Comparison of ENCODE assay signal across 8 mouse cellular contexts in genomic region chr4:152338419-152339292, GRCm38 (mm10). TPM values are rescaled to one million over a fixed set of nuclear protein-coding genes. Genes with fewer than 3 reads are reported as not detected.
A peak's percentile ranks its signal among the peaks of the same experiment; 100 is the strongest.
DNase-seq lines count a peak whose midpoint lies in the region; ATAC-seq lines count a peak whose summit lies in the region.

Chd5 (plus strand) TSS chr4:152338651.

- intact Hi-C loops in gastrocnemius, postnatal 36 days (cut with DNase I) = no loop called here

- peaks cover 39% of the 10 kb centered on the region for H3K27me3 ChIP-seq in kidney, embryonic 14.5 days (ENCODE audit: control insufficient read depth, insufficient read depth, low read length)
- peaks cover 78% of the 10 kb centered on the region for H3K27me3 ChIP-seq in hindbrain, embryonic 10.5 days (ENCODE audit: insufficient read depth, poor library complexity, severe bottlenecking)
- peaks cover 85% of the 10 kb centered on the region for H3K27me3 ChIP-seq in limb, embryonic 13.5 days

- peaks cover 14% of the 10 kb centered on the region for H3K36me3 ChIP-seq in kidney, embryonic 14.5 days (ENCODE audit: control insufficient read depth, insufficient read depth, low read length)
- peaks cover 26% of the 10 kb centered on the region for H3K36me3 ChIP-seq in hindbrain, embryonic 10.5 days
- H3K36me3 ChIP-seq in limb, embryonic 13.5 days = peaks cover 25% of the 10 kb centered on the region

- H3K4me3 ChIP-seq in kidney, embryonic 14.5 days (ENCODE audit: low read length) = peak within 1 kb of the TSS; percentile 41
- H3K4me3 ChIP-seq in hindbrain, embryonic 10.5 days = peak within 1 kb of the TSS; percentile 68
- peak within 1 kb of the TSS; percentile 65 for H3K4me3 ChIP-seq in limb, embryonic 13.5 days

- peak; percentile 18; the same call in 1 of the 2 replicates for ATAC-seq in kidney, embryonic 14.5 days (ENCODE audit: low FRiP score, low TSS enrichment)
- no peak for ATAC-seq in limb, embryonic 13.5 days (ENCODE audit: low FRiP score, low read depth)

- WGBS in kidney, embryonic 14.5 days = 1% methylated on average over 97 of the region's 120 CpGs
- WGBS in hindbrain, embryonic 10.5 days = under 1% methylated on average over 110 of the region's 120 CpGs
- WGBS in limb, embryonic 13.5 days = 1% methylated on average over 68 of the region's 120 CpGs

- H3K9me3 ChIP-seq in kidney, embryonic 14.5 days (ENCODE audit: control insufficient read depth, low read length) = no peaks in the 10 kb centered on the region
- H3K9me3 ChIP-seq in hindbrain, embryonic 10.5 days = no peaks in the 10 kb centered on the region
- H3K9me3 ChIP-seq in limb, embryonic 13.5 days = no peaks in the 10 kb centered on the region

- DNase-seq in kidney, adult 9 months = no peak
- peak; percentile 71 for DNase-seq in cerebellum, adult 9-11 months
- no peak for DNase-seq in hindbrain, embryonic 10.5 days (ENCODE audit: low spot score)
- peak; percentile 77 for DNase-seq in right cerebral cortex, postnatal 25 days
- no peak for DNase-seq in spleen, postnatal 10 days (ENCODE audit: low spot score in 2 of 2)
- no peak for DNase-seq in gastrocnemius, postnatal 36 days

- H3K27ac ChIP-seq in kidney, embryonic 14.5 days (ENCODE audit: low read depth, low read length) = no peak within 1 kb of the TSS
- peak within 1 kb of the TSS; percentile 71 for H3K27ac ChIP-seq in hindbrain, embryonic 10.5 days
- no peak within 1 kb of the TSS for H3K27ac ChIP-seq in limb, embryonic 13.5 days

- H3K4me2 ChIP-seq in kidney, embryonic 14.5 days (replicated peaks; ENCODE audit: low read depth, low read length) = peak within 1 kb of the TSS; percentile 96
- peak within 1 kb of the TSS; percentile 100 for H3K4me2 ChIP-seq in limb, embryonic 13.5 days (replicated peaks)

- peak within 1 kb of the TSS; percentile 52 for H3K9ac ChIP-seq in kidney, embryonic 14.5 days (ENCODE audit: low read depth, low read length)
- peak within 1 kb of the TSS; percentile 69 for H3K9ac ChIP-seq in limb, embryonic 13.5 days

- H3K4me1 ChIP-seq in kidney, embryonic 14.5 days (ENCODE audit: control insufficient read depth, insufficient read depth, low read length) = peaks cover 14% of the 10 kb centered on the region; the same call in 1 of the 2 replicates
- H3K4me1 ChIP-seq in hindbrain, embryonic 10.5 days (replicated peaks) = peaks cover 39% of the 10 kb centered on the region
- peaks cover 19% of the 10 kb centered on the region for H3K4me1 ChIP-seq in limb, embryonic 13.5 days

RNA-seq across cellular contexts. Expression of gene Chd5, which starts in this region (rescaled TPM):
- 0.03 and 0.04 TPM in 2 replicates for polyA plus RNA-seq in kidney, embryonic 14.5 days (2014; fragmentation: Nextera tagmentation; extraction: Ambion mirVana)
- 0.09 and 0.10 TPM in 2 replicates for polyA plus RNA-seq in hindbrain, embryonic 10.5 days (2016; fragmentation: Nextera tagmentation; extraction: Ambion mirVana)
- 0.34 and 0.40 TPM in 2 replicates for polyA plus RNA-seq in limb, embryonic 13.5 days (2015; fragmentation: Nextera tagmentation; extraction: Ambion mirVana)
- under 1 TPM; 0.10 to 0.13 TPM for total RNA-seq in gastrocnemius, postnatal 36 days (2021)

Comparison
In these comparisons a context has a peak if more than half of its experiments do, and no peak if none do; other contexts are left out.
1. Peak in ATAC-seq, H3K4me3 ChIP-seq, H3K9ac ChIP-seq and H3K4me2 ChIP-seq in kidney, embryonic 14.5 days; RNA of the gene not detected or under 1 TPM.
2. DNase-seq: peak in cerebellum, adult 9-11 months (single experiment) and right cerebral cortex, postnatal 25 days (single experiment); none in kidney, adult 9 months (single experiment), hindbrain, embryonic 10.5 days (single experiment), spleen, postnatal 10 days (0 of 2) and gastrocnemius, postnatal 36 days (0 of 2).
3. Peak in every context shown above with its lines, with median percentiles within 50 percentile points of each other: H3K4me3 ChIP-seq.